Mouse (Mus musculus) C3H10T1/2 (cell line): Measurements from ENCODE around the gene Ropn1. TPM values are rescaled to one million over a fixed set of nuclear protein-coding genes. Genes with fewer than 3 reads are reported as not detected.

ENCODE experiments used
- polyA plus RNA-seq, 2 experiments: library from polyadenylated mRNA; unstranded; fragments of >200 nt; fragmentation: generic; extraction: Trizol; gene quantifications; one replicate each; pipeline ENCODE4 v1.2.1; 2012; ENCODE audit warnings: missing spikeins in 2 of 2

Gene Ropn1
- polyA plus RNA-seq: not detected

GRCm38 (mm10) chr16:34649621-34650020 is at the start of gene Ropn1:
Ropn1 (plus strand) TSS chr16:34649921.

GRCm38 (mm10) chr16:34690334-34691144 is 40.8 kb downstream of the Ropn1 start, which contains the start of gene Ccdc14:
Ccdc14 (plus strand) TSS chr16:34690616.

Other genes starting within 250 kb of the Ropn1 start
- gene Kalrn, start 76.4 kb upstream of the Ropn1 start, polyA plus RNA-seq: 10 to 100 TPM in 1 of 2 experiments, 1 to 10 TPM in 1; 2.0 to 30.8 TPM
- 1 to 10 TPM in 1 of 2 experiments, under 1 TPM in 1; 0.19 to 1.9 TPM for gene Ccdc14, start 40.7 kb downstream of the Ropn1 start, polyA plus RNA-seq
- gene Mylk, start 95.3 kb downstream of the Ropn1 start, polyA plus RNA-seq: 10 to 100 TPM in 1 of 2 experiments, under 1 TPM in 1; 0.42 to 15.5 TPM